Mouse (Mus musculus): ENCODE measurements around the gene Rnf144a.

DNA sequence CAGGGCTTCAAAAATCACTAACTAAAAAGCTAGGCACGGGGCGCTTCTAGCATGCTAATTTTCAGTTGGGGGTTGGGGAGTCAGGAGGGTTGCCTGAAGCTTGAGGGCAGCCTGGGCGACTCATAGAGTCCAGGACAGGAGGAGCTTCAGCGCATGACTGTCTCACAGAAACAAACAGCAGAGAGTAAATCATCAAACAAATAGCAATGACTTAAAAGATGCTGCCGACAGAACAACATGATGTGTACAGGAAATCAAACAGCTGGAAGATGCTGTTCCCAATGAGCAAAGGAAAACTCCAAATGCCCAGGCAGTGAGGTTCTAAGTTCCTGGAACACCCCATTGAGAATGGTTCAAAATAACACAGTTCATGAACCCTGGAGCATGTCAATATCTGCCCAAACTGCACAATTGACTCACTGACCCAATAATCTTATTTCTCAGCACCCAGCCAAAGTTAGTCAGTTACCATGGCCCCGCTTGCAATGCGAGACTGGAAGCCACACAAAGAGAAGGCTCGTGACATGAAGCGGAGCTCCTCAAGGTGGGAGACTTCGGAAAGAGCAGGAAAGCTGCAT is 54.0 kb downstream of the Rnf144a start:
- TF ChIP-seq CTCF (IDR thresholded peaks at IDR 0.05; ENCODE audit: low read depth) (no peak), EP300 (IDR thresholded peaks at IDR 0.05; ENCODE audit: low read depth) (no peak)
